Mouse (Mus musculus) heart, embryonic 15.5 days (tissue): ENCODE data around the gene Prdm2. TPM values are rescaled to one million over a fixed set of nuclear protein-coding genes. Genes with fewer than 3 reads are reported as not detected.

Experiments used
- ATAC-seq: fragments of 200-750 bp; cut with Nextera tagmentation; replicated peaks from 2 replicates; pipeline ENCODE4 v1.8.0; 2017; ENCODE audit warnings: low read depth, moderate TSS enrichment; ENCODE audit not compliant: insufficient number of reproducible peaks, insufficient read depth, low FRiP score
- H3K27ac ChIP-seq: fragments of 300-500 bp; sonication (generic); 2 replicates; pipeline ENCODE4 v1.5.1; 2015; ENCODE audit warnings: mild to moderate bottlenecking, inconsistent platforms
- H3K27me3 ChIP-seq: fragments of 300-500 bp; sonication (generic); 2 replicates; pipeline ENCODE4 v1.6.1; 2015; ENCODE audit warnings: inconsistent platforms
- H3K36me3 ChIP-seq: fragments of 300-500 bp; sonication (generic); 2 replicates; pipeline ENCODE4 v1.6.1; 2015; ENCODE audit warnings: mild to moderate bottlenecking, inconsistent platforms
- H3K4me1 ChIP-seq: fragments of 300-500 bp; sonication (generic); replicated peaks from 2 replicates; pipeline ENCODE4 v1.6.1; 2015; ENCODE audit warnings: inconsistent platforms
- H3K4me2 ChIP-seq: fragments of 300-500 bp; sonication (generic); 2 replicates; pipeline ENCODE4 v1.6.1; 2015; ENCODE audit warnings: inconsistent platforms, mild to moderate bottlenecking, moderate library complexity
- H3K4me3 ChIP-seq: fragments of 300-500 bp; sonication (generic); 2 replicates; pipeline ENCODE4 v1.5.1; 2015; ENCODE audit warnings: mild to moderate bottlenecking, inconsistent platforms
- H3K9ac ChIP-seq: fragments of 300-500 bp; sonication (generic); 2 replicates; pipeline ENCODE4 v1.6.1; 2015; ENCODE audit warnings: mild to moderate bottlenecking, inconsistent platforms
- H3K9me3 ChIP-seq: fragments of 300-500 bp; sonication (generic); replicated peaks from 2 replicates; pipeline ENCODE4 v1.6.1; 2016; ENCODE audit warnings: inconsistent platforms
- WGBS: fragments of 180-500 bp; shearing (Covaris S2); methylation state at CpG from one replicate; pipeline ENCODE4 v1.1.7; 2015; ENCODE audit warnings: mixed read lengths; 5-methylcytosine and 5-hydroxymethylcytosine counted together
- polyA plus RNA-seq: library from polyadenylated mRNA; unstranded; fragments of >200 nt; fragmentation: Nextera tagmentation; extraction: Ambion mirVana; gene quantifications from 2 replicates; pipeline ENCODE4 v1.2.1, GENCODE M21; 2015

Prdm2 gene
- polyA plus RNA-seq, 1 experiment from 2014 or later: 6.6 TPM

GRCm38 (mm10) chr4:143121174-143121573 lies 91.6 kb downstream of the Prdm2 start:
- Histone ChIP-seq H3K27me3 (no peaks in the 10 kb centered on the region), H3K4me1 (peaks cover 27% of the 10 kb centered on the region), H3K9ac (no peak overlapping the region), H3K27ac (no peak overlapping the region), H3K4me2 (no peak overlapping the region), H3K4me3 (no peak overlapping the region), H3K36me3 (no peaks in the 10 kb centered on the region), H3K9me3 (no peaks in the 10 kb centered on the region)
- no peak for ATAC-seq
- WGBS: 84% methylated on average over 3 of the region's 3 CpGs

- Histone ChIP-seq H3K4me3 (no peak overlapping the region), H3K9me3 (no peaks in the 10 kb centered on the region), H3K9ac (no peak overlapping the region), H3K4me2 (no peak overlapping the region), H3K27me3 (no peaks in the 10 kb centered on the region), H3K36me3 (no peaks in the 10 kb centered on the region), H3K4me1 (peaks cover 29% of the 10 kb centered on the region), H3K27ac (no peak overlapping the region)
- ATAC-seq: no peak
- 71% methylated on average over 8 of the region's 8 CpGs for WGBS
Measured at GRCm38 (mm10) chr4:143120008-143120407, 92.8 kb downstream of the Prdm2 start.

DNA sequence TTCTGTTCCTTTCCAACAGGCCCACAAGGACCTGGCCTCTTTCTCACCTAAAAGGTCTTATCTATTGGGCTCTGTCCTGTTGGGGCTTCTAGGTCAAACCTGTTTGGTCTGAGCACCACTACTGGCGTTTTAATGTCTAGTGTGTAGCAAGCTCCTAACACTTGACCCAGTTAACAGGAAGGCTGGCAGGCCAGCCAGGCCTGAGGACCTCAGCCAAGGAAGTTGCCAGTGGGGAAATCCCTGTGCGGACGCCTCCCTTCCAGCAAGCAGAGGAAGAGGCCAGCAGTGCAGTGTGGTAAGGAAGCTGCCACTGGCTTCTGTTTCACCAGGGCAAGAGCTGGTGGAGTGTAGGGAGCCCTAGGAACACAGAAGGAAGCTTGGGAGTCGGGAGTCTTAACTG lies 94.0 kb downstream of the Prdm2 start:
- ATAC-seq: no peak
- Histone ChIP-seq H3K4me3 (no peak overlapping the region), H3K4me1 (peaks cover 29% of the 10 kb centered on the region), H3K9me3 (no peaks in the 10 kb centered on the region), H3K4me2 (no peak overlapping the region), H3K27me3 (no peaks in the 10 kb centered on the region), H3K36me3 (no peaks in the 10 kb centered on the region), H3K27ac (no peak overlapping the region), H3K9ac (no peak overlapping the region)
- WGBS: 56% methylated on average over 4 of the region's 4 CpGs

DNA sequence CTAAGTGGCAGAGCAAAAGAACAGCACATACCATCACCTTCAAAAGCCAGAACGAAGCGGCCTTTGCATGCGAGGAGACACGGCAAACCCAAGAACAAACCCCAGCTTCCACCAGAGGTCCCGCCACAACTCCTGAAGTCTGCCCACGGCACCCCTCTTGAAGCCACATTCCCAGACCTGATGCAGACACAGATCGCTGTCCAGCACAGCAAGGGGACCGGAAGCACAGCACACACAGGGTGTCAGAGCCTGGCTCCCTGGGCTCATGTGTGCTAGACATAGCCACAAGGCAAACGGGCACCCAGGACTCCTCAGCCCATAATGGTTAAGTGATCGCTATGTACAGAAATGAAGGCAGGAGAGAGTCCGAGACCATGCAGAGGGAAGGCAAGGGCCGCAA lies 96.9 kb downstream of the Prdm2 start:
- H3K27me3 ChIP-seq: no peaks in the 10 kb centered on the region
- no peak for ATAC-seq

GRCm38 (mm10) chr4:143114232-143114979 lies 98.4 kb downstream of the Prdm2 start:
- Histone ChIP-seq H3K4me2 (no peak overlapping the region), H3K9me3 (no peaks in the 10 kb centered on the region), H3K4me3 (no peak overlapping the region), H3K27ac (no peak overlapping the region), H3K4me1 (peaks cover 10% of the 10 kb centered on the region), H3K9ac (no peak overlapping the region), H3K27me3 (no peaks in the 10 kb centered on the region), H3K36me3 (peaks cover 10% of the 10 kb centered on the region; the same call in 1 of the 2 replicates)
- ATAC-seq: 0 out of 2 replicates have a peak, but pooled peaks have one; percentile 17
- WGBS: 74% methylated on average over 21 of the region's 21 CpGs

More for the DNA sequence above, 96.9 kb downstream of the Prdm2 start:
- Histone ChIP-seq H3K9ac (no peak overlapping the region), H3K4me2 (no peak overlapping the region), H3K9me3 (no peaks in the 10 kb centered on the region), H3K4me1 (peaks cover 18% of the 10 kb centered on the region), H3K36me3 (0 out of 2 replicates have a peak, but pooled peaks cover 4% of the 10 kb centered on the region), H3K4me3 (no peak overlapping the region), H3K27ac (no peak overlapping the region)
- 70% methylated on average over 12 of the region's 12 CpGs for WGBS

DNA sequence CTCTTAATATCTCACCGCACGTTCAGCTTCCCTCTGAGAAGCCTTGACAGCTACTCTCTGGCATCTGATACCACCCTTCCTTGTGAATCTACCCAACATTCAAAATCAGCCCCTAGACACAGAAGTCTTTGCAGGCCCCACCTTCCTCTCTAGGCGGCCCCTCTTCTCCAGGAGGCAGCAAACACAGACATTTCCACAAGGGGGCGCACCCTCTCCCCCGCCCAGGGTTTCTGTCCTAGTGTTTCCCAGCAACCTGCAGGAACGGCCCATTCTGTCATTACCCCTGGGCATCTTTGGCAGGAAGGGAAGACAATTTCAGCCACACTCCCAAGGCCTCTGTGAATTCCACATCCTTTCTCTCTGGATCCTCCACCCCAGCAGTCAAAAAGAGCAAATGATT lies 99.8 kb downstream of the Prdm2 start:
- no peak overlapping the region for H3K4me3 ChIP-seq
- no peak for ATAC-seq
- no peaks in the 10 kb centered on the region for H3K9me3 ChIP-seq
- peaks cover 22% of the 10 kb centered on the region for H3K36me3 ChIP-seq
- no peaks in the 10 kb centered on the region for H3K27me3 ChIP-seq
- H3K4me1 ChIP-seq: 0 out of 2 replicates have a peak, but pooled peaks cover 2% of the 10 kb centered on the region
- no peak overlapping the region for H3K27ac ChIP-seq
- H3K4me2 ChIP-seq: no peak overlapping the region
- WGBS: 34% methylated on average over 6 of the region's 6 CpGs
- no peak overlapping the region for H3K9ac ChIP-seq

DNA sequence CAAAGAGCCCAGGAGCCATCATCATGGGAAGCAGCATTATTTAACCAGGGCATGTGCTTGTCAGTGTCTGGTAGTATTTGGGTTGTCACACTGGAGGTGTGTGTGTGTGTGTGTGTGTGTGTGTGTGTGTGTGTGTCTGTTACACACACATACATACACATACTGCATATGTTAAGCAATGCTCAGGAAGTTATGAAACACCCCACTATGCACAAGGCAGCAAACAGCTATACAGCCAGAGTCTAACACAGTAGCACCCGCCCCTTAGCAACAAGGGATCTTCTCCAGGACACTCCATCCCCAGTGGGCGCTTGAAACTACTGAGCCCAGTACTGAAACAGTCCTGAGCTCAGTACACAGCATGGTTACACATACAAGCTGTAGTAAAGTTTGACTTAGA lies 100.4 kb downstream of the Prdm2 start:
- no peak overlapping the region for H3K4me2 ChIP-seq
- H3K4me3 ChIP-seq: no peak overlapping the region
- no peak overlapping the region for H3K27ac ChIP-seq
- H3K27me3 ChIP-seq: no peaks in the 10 kb centered on the region
- 0 out of 2 replicates have a peak, but pooled peaks cover 2% of the 10 kb centered on the region for H3K4me1 ChIP-seq
- H3K36me3 ChIP-seq: peaks cover 22% of the 10 kb centered on the region
- no peak; the same call in 1 of the 2 replicates for ATAC-seq
- H3K9ac ChIP-seq: no peak overlapping the region
- 79% methylated on average over 2 of the region's 2 CpGs for WGBS
- H3K9me3 ChIP-seq: no peaks in the 10 kb centered on the region

GRCm38 (mm10) chr4:143111872-143112271 lies 100.9 kb downstream of the Prdm2 start:
- Histone ChIP-seq H3K4me2 (no peak overlapping the region), H3K9me3 (no peaks in the 10 kb centered on the region), H3K4me1 (0 out of 2 replicates have a peak, but pooled peaks cover 2% of the 10 kb centered on the region), H3K36me3 (peaks cover 22% of the 10 kb centered on the region), H3K4me3 (no peak overlapping the region), H3K27me3 (no peaks in the 10 kb centered on the region), H3K27ac (no peak overlapping the region), H3K9ac (no peak overlapping the region)
- ATAC-seq: no peak
- WGBS: 89% methylated on average over 5 of the region's 5 CpGs

DNA sequence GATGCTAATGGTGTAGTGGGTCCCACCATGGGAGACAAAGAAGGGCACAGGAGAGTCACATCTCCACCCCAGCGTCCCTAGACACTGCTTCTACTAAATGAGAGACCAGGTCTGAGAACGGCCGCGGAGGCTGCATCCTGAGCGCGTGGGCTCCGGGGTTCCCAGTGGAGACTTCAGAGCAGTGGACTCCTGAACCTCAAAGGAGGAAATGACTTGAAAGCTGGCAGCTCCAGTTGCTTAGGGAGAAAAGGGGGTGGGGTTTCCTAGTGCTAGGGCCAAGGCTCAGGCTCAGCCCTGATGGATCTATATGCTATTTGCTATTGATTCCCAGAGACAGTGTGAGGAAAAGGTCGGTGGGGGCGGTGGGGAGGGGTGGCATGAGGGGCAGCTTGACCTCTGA lies 104.2 kb downstream of the Prdm2 start:
- no peak for ATAC-seq
- Histone ChIP-seq H3K9me3 (no peaks in the 10 kb centered on the region), H3K27me3 (no peaks in the 10 kb centered on the region), H3K27ac (no peak overlapping the region), H3K9ac (no peak overlapping the region), H3K36me3 (peaks cover 22% of the 10 kb centered on the region), H3K4me2 (no peak overlapping the region), H3K4me3 (no peak overlapping the region), H3K4me1 (no peaks in the 10 kb centered on the region)
- 68% methylated on average over 9 of the region's 9 CpGs for WGBS

- ATAC-seq: no peak
- peaks cover 22% of the 10 kb centered on the region for H3K36me3 ChIP-seq
- H3K27ac ChIP-seq: no peak overlapping the region
- no peak overlapping the region for H3K4me2 ChIP-seq
- H3K9me3 ChIP-seq: no peaks in the 10 kb centered on the region
- 0 out of 2 replicates have a peak, but pooled peaks cover 4% of the 10 kb centered on the region for H3K27me3 ChIP-seq
- H3K9ac ChIP-seq: no peak overlapping the region
- no peak overlapping the region for H3K4me3 ChIP-seq
- WGBS: 70% methylated on average over 6 of the region's 6 CpGs
- no peaks in the 10 kb centered on the region for H3K4me1 ChIP-seq
Measured at GRCm38 (mm10) chr4:143106971-143107370, 105.8 kb downstream of the Prdm2 start.

DNA sequence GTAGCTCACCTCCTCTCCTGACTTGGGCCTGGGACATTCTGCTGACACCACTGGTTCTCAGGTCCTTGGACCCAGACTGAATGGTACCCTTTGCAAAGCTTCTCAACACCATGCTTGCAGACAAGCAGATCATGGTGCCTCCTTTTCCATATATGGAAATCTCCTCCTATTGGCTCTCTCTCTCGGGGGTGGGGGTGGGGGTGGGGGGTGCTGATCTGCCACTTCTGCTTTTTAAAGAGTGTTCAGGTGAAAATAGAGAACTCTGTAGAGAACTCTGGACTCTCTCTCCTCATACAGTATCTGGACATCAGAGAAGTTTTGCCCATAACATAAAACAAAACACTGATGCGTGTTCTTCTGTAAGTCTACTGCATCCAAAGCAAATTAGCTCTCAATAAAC lies 106.2 kb downstream of the Prdm2 start:
- Histone ChIP-seq H3K9ac (no peak overlapping the region), H3K9me3 (no peaks in the 10 kb centered on the region), H3K27ac (no peak overlapping the region), H3K4me1 (no peaks in the 10 kb centered on the region), H3K27me3 (0 out of 2 replicates have a peak, but pooled peaks cover 6% of the 10 kb centered on the region), H3K4me2 (no peak overlapping the region), H3K4me3 (no peak overlapping the region), H3K36me3 (peaks cover 22% of the 10 kb centered on the region)
- ATAC-seq: no peak
- WGBS: 72% methylated on average over 2 of the region's 2 CpGs

DNA sequence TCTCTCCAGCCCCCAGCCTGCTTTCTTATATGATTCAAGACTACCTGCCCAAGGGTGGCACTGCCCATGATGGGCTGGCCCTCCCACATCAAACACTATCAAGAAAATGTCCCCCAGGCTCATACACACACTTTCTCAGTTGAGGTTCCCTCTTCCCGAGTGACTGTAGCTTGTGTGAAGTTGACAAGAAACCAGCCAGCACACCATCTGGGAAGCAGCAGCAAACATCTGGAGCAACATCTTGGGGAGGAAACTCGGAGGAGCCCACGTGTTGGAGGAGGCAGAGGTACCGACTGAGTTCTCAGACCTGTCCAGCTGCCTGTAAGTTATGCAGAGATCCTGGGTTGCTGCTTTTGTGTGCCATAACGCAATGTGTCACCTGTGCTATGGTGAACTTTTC lies 108.1 kb downstream of the Prdm2 start:
- no peak overlapping the region for H3K4me2 ChIP-seq
- H3K9me3 ChIP-seq: no peaks in the 10 kb centered on the region
- 71% methylated on average over 5 of the region's 5 CpGs for WGBS
- H3K36me3 ChIP-seq: peaks cover 15% of the 10 kb centered on the region
- 0 out of 2 replicates have a peak, but pooled peaks cover under 1% of the 10 kb centered on the region for H3K4me1 ChIP-seq
- H3K4me3 ChIP-seq: no peak overlapping the region
- no peak for ATAC-seq
- H3K27me3 ChIP-seq: peaks cover 18% of the 10 kb centered on the region
- H3K9ac ChIP-seq: no peak overlapping the region
- no peak overlapping the region for H3K27ac ChIP-seq
